ENCODE assay signal across 7 mouse cellular contexts in genomic region chr3:58413671-58414070, GRCm38 (mm10). TPM values are rescaled to one million over a fixed set of nuclear protein-coding genes. Genes with fewer than 3 reads are reported as not detected.
A peak's percentile ranks its signal among the peaks of the same experiment; 100 is the strongest.
DNase-seq lines count a peak whose midpoint lies in the region; ATAC-seq and TF ChIP-seq lines count a peak whose summit lies in the region.

No protein-coding gene starts in this region.

- H3K4me1 ChIP-seq in megakaryocyte, embryonic 14.5 days, result peaks cover 17% of the 10 kb centered on the region
- no peaks in the 10 kb centered on the region for H3K4me1 ChIP-seq in embryonic facial prominence, embryonic 13.5 days
- H3K4me1 ChIP-seq in intestine, postnatal 0 days (replicated peaks; ENCODE audit: control insufficient read depth, insufficient read depth, low read length), result 0 out of 2 replicates have a peak, but pooled peaks cover 9% of the 10 kb centered on the region

- peak overlapping the region; percentile 98; the same call in 1 of the 2 replicates for H3K9ac ChIP-seq in embryonic facial prominence, embryonic 13.5 days
- peak overlapping the region; percentile 24 for H3K9ac ChIP-seq in intestine, postnatal 0 days (ENCODE audit: low read depth, low read length)

- ATAC-seq in megakaryocyte, adult 5-6 weeks (ENCODE audit: poor library complexity, severe bottlenecking), result no peak
- no peak for ATAC-seq in embryonic facial prominence, embryonic 13.5 days (ENCODE audit: insufficient number of reproducible peaks, insufficient read depth, low FRiP score, low TSS enrichment, low read depth)
- no peak for ATAC-seq in intestine, postnatal 0 days

- WGBS in embryonic facial prominence, embryonic 13.5 days, result 38% methylated on average over 5 of the region's 5 CpGs
- 43% methylated on average over 5 of the region's 5 CpGs for WGBS in intestine, postnatal 0 days

- peak overlapping the region; percentile 100 for H3K27ac ChIP-seq in embryonic facial prominence, embryonic 13.5 days
- H3K27ac ChIP-seq in intestine, postnatal 0 days (ENCODE audit: low read depth, low read length), result peak overlapping the region; percentile 100

- H3K27me3 ChIP-seq in megakaryocyte, embryonic 14.5 days (replicated peaks), result no peaks in the 10 kb centered on the region
- no peaks in the 10 kb centered on the region for H3K27me3 ChIP-seq in embryonic facial prominence, embryonic 13.5 days
- no peaks in the 10 kb centered on the region for H3K27me3 ChIP-seq in intestine, postnatal 0 days (replicated peaks; ENCODE audit: control insufficient read depth, insufficient read depth, low read length)
- H3K27me3 ChIP-seq in splenic B cell, adult 2 months (ENCODE audit: control insufficient read depth, insufficient read depth, low read length, poor library complexity, severe bottlenecking), result no peaks in the 10 kb centered on the region

- peaks cover 7% of the 10 kb centered on the region for H3K36me3 ChIP-seq in megakaryocyte, embryonic 14.5 days (replicated peaks; ENCODE audit: low read length)
- H3K36me3 ChIP-seq in embryonic facial prominence, embryonic 13.5 days, result peaks cover 4% of the 10 kb centered on the region; the same call in 1 of the 2 replicates
- no peaks in the 10 kb centered on the region for H3K36me3 ChIP-seq in intestine, postnatal 0 days (ENCODE audit: control insufficient read depth, insufficient read depth)
- H3K36me3 ChIP-seq in splenic B cell, adult 2 months (ENCODE audit: control insufficient read depth, insufficient read depth, low read length, poor library complexity, severe bottlenecking), result no peaks in the 10 kb centered on the region

- H3K9me3 ChIP-seq in megakaryocyte, embryonic 14.5 days, result no peaks in the 10 kb centered on the region
- H3K9me3 ChIP-seq in embryonic facial prominence, embryonic 13.5 days, result no peaks in the 10 kb centered on the region
- H3K9me3 ChIP-seq in intestine, postnatal 0 days (ENCODE audit: control insufficient read depth), result no peaks in the 10 kb centered on the region

- peak; percentile 20 for DNase-seq in splenic B cell, adult 2 months (ENCODE audit: low read depth, low spot score)
- no peak for DNase-seq in cerebellum, adult 11 months
- DNase-seq in thymus, postnatal 4 days, result no peak

- peak overlapping the region; percentile 99 for H3K4me3 ChIP-seq in megakaryocyte, embryonic 14.5 days (replicated peaks)
- peak overlapping the region; percentile 99 for H3K4me3 ChIP-seq in embryonic facial prominence, embryonic 13.5 days
- H3K4me3 ChIP-seq in intestine, postnatal 0 days (ENCODE audit: low read depth, low read length), result peak overlapping the region; percentile 89

- H3K4me2 ChIP-seq in embryonic facial prominence, embryonic 13.5 days, result peak overlapping the region; percentile 95
- peak overlapping the region; percentile 94 for H3K4me2 ChIP-seq in intestine, postnatal 0 days (replicated peaks; ENCODE audit: low read depth)

- TF ChIP-seq CTCF in intestine, postnatal 0 days (IDR thresholded peaks at IDR 0.05; ENCODE audit: low read depth), result no peak

RNA-seq across cellular contexts. Expression of gene Tsc22d2, which starts 0.8 kb away (rescaled TPM):
- polyA plus RNA-seq in megakaryocyte, embryonic 14.5 days (2012; ENCODE audit: insufficient read depth, low replicate concordance), result 8.0 and 14.5 TPM in 2 replicates
- 24.6 and 27.2 TPM in 2 replicates for total RNA-seq in megakaryocyte, adult 5-6 weeks (2015)
- total RNA-seq in megakaryocyte, adult 5-6 weeks (2017), result 13.9 and 15.7 TPM in 2 replicates
- polyA plus RNA-seq in embryonic facial prominence, embryonic 13.5 days (2015; fragmentation: Nextera tagmentation; extraction: Ambion mirVana), result 12.6 and 14.4 TPM in 2 replicates
- polyA plus RNA-seq in intestine, postnatal 0 days (2015; fragmentation: Nextera tagmentation; extraction: Ambion mirVana), result 10.5 and 13.2 TPM in 2 replicates
